Mouse (Mus musculus) frontal cortex, postnatal 10 days (tissue): ENCODE results near the gene Pam.
"Not testable (repeated sequence)": the region's sequence is repeated elsewhere in the genome, so short reads cannot be mapped to it uniquely, and the experiment has no call there.

Experiments used
- DNase-seq, 2 experiments: peaks; one replicate each; pipeline ENCODE4 v3.0.0; 2022; ENCODE audit warnings: low spot score in 2 of 2, mixed read lengths in 1 of 2

Pam gene

GRCm38 (mm10) chr1:97769294-97769903 lies 326.0 kb downstream of the Pam start:
- peak; percentile 18 to 30 for DNase-seq

- no peak for DNase-seq
These were observed 326.5 kb downstream of the Pam start for GRCm38 (mm10) chr1:97768906-97769293.

DNA sequence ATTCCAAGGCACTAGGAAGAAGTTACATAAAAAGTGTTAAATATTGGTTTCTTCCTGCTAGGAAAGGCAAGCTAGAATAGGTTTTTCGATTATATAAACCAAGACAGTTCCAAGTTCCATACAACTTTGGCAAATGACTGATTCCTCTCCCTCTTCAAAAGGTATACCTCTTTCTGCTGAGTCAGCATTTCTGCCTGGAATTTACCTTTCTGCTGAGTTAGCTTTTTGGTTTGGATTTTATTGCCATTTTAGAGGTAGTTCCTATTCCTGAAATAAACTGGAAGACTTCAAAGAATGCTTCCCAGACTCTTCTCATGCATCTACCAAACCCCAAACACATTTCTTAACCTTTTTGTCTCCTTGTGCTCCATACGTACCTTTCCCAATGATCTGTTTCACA lies 327.4 kb downstream of the Pam start:
- no peak for DNase-seq

GRCm38 (mm10) chr1:97765712-97766111 lies 329.7 kb downstream of the Pam start:
- DNase-seq: not testable (repeated sequence)

GRCm38 (mm10) chr1:97761477-97761876 lies 334.0 kb downstream of the Pam start:
- no peak for DNase-seq

GRCm38 (mm10) chr1:97760598-97760997 lies 334.8 kb downstream of the Pam start:
- DNase-seq: no peak

DNA sequence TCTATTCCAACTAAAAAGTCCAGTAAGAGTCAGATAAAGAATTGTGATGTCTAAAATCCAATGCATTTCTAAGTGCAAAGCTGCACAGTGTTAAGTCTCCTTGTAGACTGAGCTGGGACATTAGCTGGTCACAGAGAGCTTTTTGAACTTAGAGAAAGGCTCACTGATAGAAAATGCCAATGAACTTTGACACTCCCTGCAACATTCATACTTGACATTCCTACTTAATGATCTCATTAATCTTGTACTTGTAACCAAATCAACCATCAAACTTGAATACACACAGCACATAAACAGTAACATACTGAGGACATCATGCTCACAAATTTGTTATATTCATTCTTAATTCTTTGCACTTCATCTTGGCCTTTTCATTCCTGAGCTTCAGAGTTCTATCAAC lies 335.6 kb downstream of the Pam start:
- DNase-seq: no peak

GRCm38 (mm10) chr1:97754392-97754791 lies 341.1 kb downstream of the Pam start:
- DNase-seq: no peak

DNA sequence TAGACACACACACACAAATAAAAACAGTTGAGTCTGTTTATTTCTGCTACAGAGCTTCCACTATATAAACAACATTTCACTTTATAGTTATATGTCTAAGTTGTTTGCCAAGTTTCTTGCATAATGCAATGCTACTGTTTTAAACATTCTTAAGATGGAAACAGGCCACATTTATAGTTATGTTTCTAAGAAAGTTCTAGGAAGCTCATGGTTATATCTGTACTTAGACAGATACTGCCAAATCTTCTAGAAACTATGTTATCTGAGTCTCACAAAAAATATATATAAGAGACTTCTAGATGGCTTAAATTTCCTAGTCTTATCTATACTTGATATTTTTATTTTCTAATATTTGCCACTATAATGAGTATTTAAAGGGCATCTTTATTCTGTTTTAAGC lies 342.2 kb downstream of the Pam start:
- DNase-seq: no peak

- DNase-seq: no peak
These were observed 347.3 kb downstream of the Pam start for GRCm38 (mm10) chr1:97748163-97748562.

- DNase-seq: no peak
These were observed 349.2 kb downstream of the Pam start for GRCm38 (mm10) chr1:97746261-97746660.

GRCm38 (mm10) chr1:97745712-97746111 lies 349.7 kb downstream of the Pam start:
- no peak for DNase-seq
